30 mouse cellular contexts compared by ENCODE assay signal in genomic region chr13:18011055-18011454, GRCm38 (mm10). TPM values are rescaled to one million over a fixed set of nuclear protein-coding genes. Genes with fewer than 3 reads are reported as not detected.
A peak's percentile ranks its signal among the peaks of the same experiment; 100 is the strongest.
DNase-seq lines count a peak whose midpoint lies in the region; ATAC-seq lines count a peak whose summit lies in the region.
"Had no signal": no experiment of that assay in that cellular context is flagged by ENCODE, and none has a peak within 500 bp of the region (broad histone marks: within the 10 kb centered on the region; RNA-seq: fewer than 3 reads in every experiment).

No protein-coding gene starts in this region.

- H3K9me3 ChIP-seq in lung, embryonic 16.5 days (ENCODE audit: control insufficient read depth, low read length) = no peaks in the 10 kb centered on the region
- no peaks in the 10 kb centered on the region for H3K9me3 ChIP-seq in midbrain, embryonic 16.5 days (replicated peaks; ENCODE audit: control insufficient read depth, low read length, poor library complexity, severe bottlenecking)
- H3K9me3 ChIP-seq in hindbrain, embryonic 12.5 days (replicated peaks) = no peaks in the 10 kb centered on the region
- H3K9me3 ChIP-seq: embryonic facial prominence, embryonic 10.5 days; embryonic facial prominence, embryonic 13.5 days; forebrain, embryonic 12.5 days; forebrain, embryonic 15.5 days; G1E; heart, embryonic 10.5 days; heart, embryonic 13.5 days; hindbrain, embryonic 15.5 days had no signal

- no peak overlapping the region for H3K9ac ChIP-seq in lung, embryonic 16.5 days (ENCODE audit: low read length)
- H3K9ac ChIP-seq in midbrain, embryonic 16.5 days (ENCODE audit: low read depth, low read length) = no peak overlapping the region
- no peak overlapping the region for H3K9ac ChIP-seq in hindbrain, embryonic 12.5 days
- H3K9ac ChIP-seq: embryonic facial prominence, embryonic 13.5 days; forebrain, embryonic 12.5 days; forebrain, embryonic 15.5 days; heart, embryonic 13.5 days; hindbrain, embryonic 15.5 days had no signal

- H3K27me3 ChIP-seq in lung, embryonic 16.5 days (ENCODE audit: control insufficient read depth, insufficient read depth, low read depth, low read length) = no peaks in the 10 kb centered on the region
- H3K27me3 ChIP-seq in midbrain, embryonic 16.5 days (ENCODE audit: control insufficient read depth, insufficient read depth, low read depth, low read length) = no peaks in the 10 kb centered on the region
- H3K27me3 ChIP-seq in hindbrain, embryonic 12.5 days = no peaks in the 10 kb centered on the region
- H3K27me3 ChIP-seq: CH12.LX; embryonic facial prominence, embryonic 13.5 days; forebrain, embryonic 12.5 days; forebrain, embryonic 15.5 days; heart, embryonic 13.5 days; hindbrain, embryonic 15.5 days had no signal

- ATAC-seq in lung, embryonic 16.5 days (ENCODE audit: low read depth) = peak; percentile 64; the same call in 1 of the 2 replicates
- ATAC-seq in midbrain, embryonic 16.5 days = no peak
- ATAC-seq in hindbrain, embryonic 12.5 days (ENCODE audit: low FRiP score) = no peak
- ATAC-seq: forebrain, embryonic 15.5 days had no signal

- peak; percentile 73 to 85 for DNase-seq in lung, adult 18-20 months
- DNase-seq in lung, postnatal 14 days = peak; percentile 28
- DNase-seq in lung, postnatal 4 days = peak; percentile 19 to 55
- no peak for DNase-seq in Muller cell, postnatal 12 days (ENCODE audit: inconsistent ontology term)
- DNase-seq: adrenal gland, adult 2 months; adrenal gland, postnatal 14 days; B cell, adult 2 months; cerebellum, adult 11 months; cerebellum, adult 2 months; cerebellum, adult 9-11 months; cerebellum, postnatal 36 days; embryo, embryonic 11 days; gastrocnemius, postnatal 10 days; gastrocnemius, postnatal 36 days; heart, adult 2 months; heart, postnatal 14 days; heart, postnatal 4 days had no signal

- H3K36me3 ChIP-seq in lung, embryonic 16.5 days (ENCODE audit: control insufficient read depth, insufficient read depth, low read length) = no peaks in the 10 kb centered on the region
- H3K36me3 ChIP-seq in midbrain, embryonic 16.5 days (ENCODE audit: control insufficient read depth, insufficient read depth, low read length) = no peaks in the 10 kb centered on the region
- no peaks in the 10 kb centered on the region for H3K36me3 ChIP-seq in hindbrain, embryonic 12.5 days
- H3K36me3 ChIP-seq: embryonic facial prominence, embryonic 10.5 days; embryonic facial prominence, embryonic 13.5 days; forebrain, embryonic 12.5 days; forebrain, embryonic 15.5 days; G1E; heart, embryonic 10.5 days; heart, embryonic 13.5 days; hindbrain, embryonic 15.5 days had no signal

- no peaks in the 10 kb centered on the region for H3K4me1 ChIP-seq in lung, embryonic 16.5 days (replicated peaks; ENCODE audit: control insufficient read depth, insufficient read depth, low read length)
- H3K4me1 ChIP-seq in midbrain, embryonic 16.5 days (ENCODE audit: control insufficient read depth, insufficient read depth, low read length) = no peaks in the 10 kb centered on the region
- no peaks in the 10 kb centered on the region for H3K4me1 ChIP-seq in hindbrain, embryonic 12.5 days
- H3K4me1 ChIP-seq: embryonic facial prominence, embryonic 10.5 days; embryonic facial prominence, embryonic 13.5 days; forebrain, embryonic 12.5 days; forebrain, embryonic 15.5 days; heart, embryonic 10.5 days; heart, embryonic 13.5 days; hindbrain, embryonic 15.5 days had no signal

- H3K4me2 ChIP-seq in lung, embryonic 16.5 days (ENCODE audit: low read depth, low read length) = no peak overlapping the region
- no peak overlapping the region for H3K4me2 ChIP-seq in midbrain, embryonic 16.5 days (ENCODE audit: low read length)
- H3K4me2 ChIP-seq in hindbrain, embryonic 12.5 days (replicated peaks) = no peak overlapping the region
- H3K4me2 ChIP-seq: embryonic facial prominence, embryonic 13.5 days; forebrain, embryonic 12.5 days; forebrain, embryonic 15.5 days; heart, embryonic 13.5 days; hindbrain, embryonic 15.5 days had no signal

- WGBS in lung, embryonic 16.5 days = 42% methylated on average over 4 of the region's 4 CpGs
- WGBS in midbrain, embryonic 16.5 days = 73% methylated on average over 4 of the region's 4 CpGs
- 81% methylated on average over 4 of the region's 4 CpGs for WGBS in hindbrain, embryonic 12.5 days

- H3K27ac ChIP-seq in lung, embryonic 16.5 days (ENCODE audit: low read length) = peak overlapping the region; percentile 16; the same call in 1 of the 2 replicates
- H3K27ac ChIP-seq in midbrain, embryonic 16.5 days (ENCODE audit: low read length) = no peak overlapping the region
- H3K27ac ChIP-seq in hindbrain, embryonic 12.5 days = no peak overlapping the region
- H3K27ac ChIP-seq: embryonic facial prominence, embryonic 10.5 days; embryonic facial prominence, embryonic 13.5 days; forebrain, embryonic 12.5 days; forebrain, embryonic 15.5 days; heart, adult 2 months; heart, embryonic 10.5 days; heart, embryonic 13.5 days; hindbrain, embryonic 15.5 days had no signal

- H3K4me3 ChIP-seq in lung, embryonic 16.5 days (ENCODE audit: low read length) = no peak overlapping the region
- no peak overlapping the region for H3K4me3 ChIP-seq in midbrain, embryonic 16.5 days (ENCODE audit: low read depth, low read length)
- H3K4me3 ChIP-seq in hindbrain, embryonic 12.5 days = no peak overlapping the region
- H3K4me3 ChIP-seq: embryonic facial prominence, embryonic 10.5 days; embryonic facial prominence, embryonic 13.5 days; erythroblast, embryonic 14.5 days; forebrain, embryonic 12.5 days; forebrain, embryonic 15.5 days; heart, adult 2 months; heart, embryonic 10.5 days; heart, embryonic 13.5 days; hindbrain, embryonic 15.5 days had no signal

RNA-seq across cellular contexts. Expression of gene Yae1d1, which starts 17.9 kb away (rescaled TPM):
- polyA plus RNA-seq in lung, embryonic 16.5 days (2015; fragmentation: Nextera tagmentation; extraction: Ambion mirVana) = 65.5 and 66.2 TPM in 2 replicates
- polyA plus RNA-seq in midbrain, embryonic 16.5 days (2015; fragmentation: Nextera tagmentation; extraction: Ambion mirVana) = 78.8 and 82.6 TPM in 2 replicates
- polyA plus RNA-seq in hindbrain, embryonic 12.5 days (2016; fragmentation: Nextera tagmentation; extraction: Ambion mirVana) = 79.5 and 81.6 TPM in 2 replicates
